Mouse (Mus musculus) kidney, adult 8-10 months (tissue): ENCODE measurements around the gene Sox8.

ENCODE experiments used
- DNase-seq, 2 experiments: peaks; one replicate each; pipeline ENCODE4 v3.0.0; 2022

Gene Sox8

DNA sequence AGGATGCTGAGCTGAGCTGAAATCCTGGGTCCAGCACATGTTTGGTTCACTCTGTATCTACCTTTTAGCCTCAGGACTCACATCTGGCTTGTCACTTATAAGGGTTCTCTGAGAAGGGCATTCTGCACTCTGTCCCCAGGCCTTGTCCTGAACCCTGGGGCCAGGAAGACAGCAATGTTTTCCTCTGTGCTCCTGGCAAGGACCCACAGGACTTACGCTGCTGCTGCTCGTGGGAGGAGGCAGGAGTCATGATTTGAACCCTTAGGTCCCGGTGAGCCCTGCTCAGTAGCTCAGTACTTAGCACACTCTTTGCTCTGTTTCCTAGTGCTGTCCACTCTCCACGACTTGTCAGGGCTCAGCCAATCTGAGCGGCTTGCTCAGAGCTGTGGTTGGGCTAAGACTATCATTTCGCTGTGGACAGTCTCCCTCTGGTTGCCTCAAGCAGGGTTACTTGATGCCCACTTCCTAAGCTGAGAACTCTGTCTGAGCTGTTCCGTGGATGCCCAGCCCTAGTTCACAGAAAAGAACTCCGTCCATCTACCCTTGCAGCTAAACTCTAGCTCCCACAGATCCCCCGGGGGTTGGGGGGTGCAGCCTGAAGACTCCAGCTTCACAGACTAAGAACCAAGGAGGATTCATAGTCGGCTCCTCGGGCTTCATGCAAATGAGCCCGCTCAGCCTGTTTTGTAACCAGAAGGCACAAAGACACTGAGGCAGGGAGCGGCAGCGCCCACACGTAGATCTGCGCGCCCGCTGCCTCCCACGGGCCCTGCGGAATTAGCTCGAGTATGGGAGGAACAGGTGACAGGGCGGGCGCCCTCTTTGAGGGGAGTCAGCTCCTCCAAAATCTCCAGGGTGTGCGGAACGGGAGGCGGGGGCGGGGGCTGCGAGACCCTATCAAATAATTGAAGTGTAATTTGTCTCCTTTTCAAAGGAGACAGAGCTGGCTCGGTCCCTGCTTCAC is 14.5 kb downstream of the Sox8 start:
- DNase-seq = no peak

DNA sequence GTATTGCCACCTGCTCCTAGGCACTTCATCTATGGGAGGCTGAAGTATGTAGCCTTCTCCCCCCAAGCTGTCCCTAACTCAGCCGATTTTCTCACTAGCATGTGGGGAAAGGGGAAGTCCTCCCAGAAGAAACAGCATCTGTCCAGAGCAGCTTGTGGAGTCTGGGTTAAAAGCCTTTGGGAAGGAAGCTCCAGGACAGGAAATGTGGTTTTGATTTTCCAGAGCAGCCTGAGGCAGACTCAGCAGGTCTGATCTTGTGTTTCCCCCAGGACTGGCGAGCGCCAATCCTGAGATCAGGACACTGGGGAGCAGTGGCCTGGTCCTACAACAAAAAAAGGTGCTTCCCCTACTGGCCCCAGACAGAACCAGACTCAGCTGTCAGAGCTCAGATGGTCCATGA is 15.3 kb downstream of the Sox8 start:
- no peak for DNase-seq

DNA sequence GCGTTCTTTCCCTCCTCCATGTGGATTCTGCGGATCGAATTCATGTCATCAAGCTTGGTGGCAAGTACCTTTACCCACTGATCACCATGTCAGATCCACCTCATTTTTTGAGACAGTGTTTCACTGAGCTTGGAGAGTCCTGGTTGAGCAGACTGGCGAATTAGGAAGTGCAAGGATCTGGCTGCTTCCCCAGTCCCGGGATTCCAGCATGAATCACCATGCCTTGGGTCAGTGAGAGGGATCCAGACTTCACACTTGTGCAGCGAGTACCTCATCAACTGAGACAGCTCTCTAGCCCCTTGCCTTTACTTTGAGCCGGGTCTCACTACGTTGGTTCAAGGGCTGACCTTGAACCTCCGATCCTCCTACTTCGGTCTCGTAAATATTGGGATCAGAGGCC is 19.2 kb downstream of the Sox8 start:
- DNase-seq = no peak

DNA sequence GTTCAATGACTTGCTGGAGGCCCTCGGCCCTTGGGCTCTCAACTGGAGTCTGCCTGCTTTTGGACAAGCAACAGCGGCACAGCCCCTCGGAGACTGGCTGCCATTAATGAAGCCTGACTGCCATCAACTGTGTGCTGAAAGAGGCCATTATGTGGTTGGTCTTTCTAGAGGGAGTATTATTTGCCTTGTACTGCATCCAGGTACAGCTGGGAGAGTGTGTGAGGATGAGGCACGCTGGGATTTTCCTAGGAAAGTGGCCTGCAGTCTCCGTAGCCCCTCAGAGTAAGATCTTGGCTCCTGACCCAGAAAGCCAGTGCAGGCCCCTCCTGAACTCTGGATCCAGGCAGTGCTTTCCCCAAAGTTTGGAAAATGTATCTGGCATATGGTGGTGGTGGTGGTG is 20.5 kb downstream of the Sox8 start:
- DNase-seq = no peak

DNA sequence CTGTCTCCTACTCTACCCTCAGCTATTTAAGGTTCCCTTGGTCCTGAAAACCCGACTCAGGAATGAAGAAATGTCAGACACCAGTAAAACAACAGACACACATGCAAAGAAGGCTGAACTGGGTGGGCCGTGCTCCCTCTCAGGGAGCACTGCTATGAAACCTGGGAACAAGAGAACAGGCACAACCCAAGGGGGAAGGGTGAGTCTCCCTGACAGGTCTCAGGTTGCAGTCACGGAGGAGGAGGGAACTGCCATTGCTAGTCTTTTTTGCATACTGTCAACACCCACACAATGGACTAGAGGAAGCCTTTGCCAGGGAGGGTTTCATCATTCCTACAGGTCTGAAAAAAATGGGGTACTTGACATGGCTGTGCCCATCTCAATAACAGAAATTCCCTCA is 23.5 kb downstream of the Sox8 start:
- no peak for DNase-seq

DNA sequence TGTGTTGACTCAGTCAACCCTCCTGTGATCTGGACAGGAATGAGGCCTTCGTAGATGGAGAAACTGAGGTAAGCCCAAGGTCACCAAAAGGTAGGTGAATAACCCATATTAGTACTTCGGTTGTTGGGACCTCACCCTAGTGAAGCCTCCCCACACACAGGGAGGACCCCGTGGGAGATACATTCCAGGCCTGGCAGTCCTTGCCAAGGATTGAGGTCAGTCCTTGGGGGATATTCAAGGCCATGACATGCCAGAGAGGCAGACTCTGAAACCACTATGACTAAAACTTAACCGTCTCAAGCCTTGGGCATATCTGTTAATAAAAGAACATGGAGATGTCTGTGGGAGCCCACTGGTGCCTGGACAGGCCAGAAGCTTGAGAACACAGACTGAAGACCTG is 28.7 kb downstream of the Sox8 start:
- no peak for DNase-seq

DNA sequence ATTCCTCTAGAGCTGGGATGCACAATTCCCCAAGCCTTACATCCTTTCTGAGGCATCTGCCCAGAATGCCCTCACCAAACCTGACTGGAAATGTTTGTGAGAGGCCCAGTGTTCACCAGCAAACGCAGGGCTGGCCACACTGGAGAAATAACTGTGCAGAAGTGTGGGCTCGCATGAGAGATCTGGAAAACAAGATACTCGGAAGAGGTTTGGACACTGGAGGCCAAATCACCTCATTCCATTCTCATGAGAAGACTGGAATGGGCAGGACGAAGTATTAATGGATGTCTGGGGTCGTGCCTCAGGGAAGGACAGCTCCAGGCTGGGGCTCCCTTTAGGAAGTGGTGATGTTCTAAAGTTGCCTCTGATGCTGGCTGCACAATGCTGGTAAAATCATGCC is 29.8 kb downstream of the Sox8 start:
- no peak for DNase-seq

DNA sequence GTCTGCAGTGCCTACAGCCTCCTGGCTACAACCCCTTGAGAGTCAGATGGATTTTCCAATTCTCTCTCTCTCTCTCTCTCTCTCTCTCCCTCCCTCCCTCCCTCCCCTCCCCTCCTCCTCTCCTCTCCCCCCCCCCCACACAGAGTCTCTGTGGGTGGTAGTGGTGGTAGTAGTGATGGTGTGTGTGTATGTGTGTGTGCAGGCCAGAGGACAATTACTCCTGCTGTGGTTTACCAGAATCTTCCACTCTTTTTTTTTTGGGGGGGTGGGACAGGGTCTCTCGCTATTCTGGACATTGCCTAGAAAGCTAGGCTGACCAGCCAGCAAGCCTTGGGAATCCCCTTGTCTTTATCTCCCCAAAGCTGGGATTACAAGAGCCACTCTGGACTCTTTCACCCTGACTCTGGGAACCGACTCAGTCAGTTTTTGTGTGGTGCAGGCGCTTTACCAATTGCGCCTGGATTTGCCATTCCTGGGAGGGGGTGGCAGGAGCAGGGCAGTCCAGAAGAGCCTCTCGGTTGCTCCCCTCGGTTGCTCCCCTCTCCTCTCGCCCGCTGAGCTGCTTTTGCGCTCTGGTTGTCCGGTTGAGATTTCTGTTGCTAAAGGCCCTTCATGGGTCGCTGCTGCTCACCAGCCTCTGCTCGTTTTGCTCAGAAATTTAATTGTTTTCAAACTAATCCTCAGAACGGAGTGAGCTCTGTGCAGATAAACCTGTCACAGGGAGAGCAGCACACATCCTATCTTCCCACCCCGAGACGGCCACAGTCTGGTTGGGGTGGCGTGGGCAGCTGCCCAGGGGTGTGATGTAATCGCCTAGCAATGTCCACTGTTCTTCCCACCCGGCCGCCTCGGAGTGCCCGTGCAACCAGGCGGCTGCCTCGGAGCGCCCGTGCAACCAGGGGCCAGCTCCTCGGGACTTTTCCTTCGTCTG is 31.3 kb downstream of the Sox8 start:
- DNase-seq = no peak

DNA sequence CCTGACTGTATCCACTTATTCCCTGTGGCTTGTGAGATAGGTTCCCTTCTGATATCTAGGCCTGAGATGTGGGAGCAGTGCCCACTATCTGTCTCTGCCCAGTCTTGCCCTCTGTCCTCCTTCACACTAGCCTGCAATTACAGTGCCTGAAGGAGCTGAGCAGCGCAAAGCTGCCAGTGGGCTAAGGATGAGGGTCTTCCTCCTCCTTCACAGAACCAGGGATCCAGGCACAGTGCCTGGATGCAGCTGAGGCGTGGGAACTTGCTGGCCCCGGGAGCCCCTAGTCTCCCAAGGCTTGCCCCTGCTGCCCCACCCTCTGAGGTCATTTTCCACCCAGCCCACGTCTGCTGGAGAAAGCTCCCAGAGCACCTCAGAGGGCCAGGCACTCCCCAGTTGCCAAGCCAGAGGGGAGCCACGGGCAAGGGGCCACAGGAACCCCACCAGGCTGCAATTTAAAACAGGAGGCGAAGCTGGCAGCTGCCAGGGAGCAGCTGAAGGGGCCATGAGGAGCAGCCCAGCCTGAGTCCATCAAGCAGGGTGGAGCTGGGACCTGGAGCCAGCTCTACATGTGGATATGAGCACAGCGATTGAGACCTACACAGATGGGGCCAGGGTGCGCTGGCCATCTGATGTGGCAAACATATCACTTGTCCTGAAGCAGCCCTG is 40.0 kb downstream of the Sox8 start:
- DNase-seq = no peak

DNA sequence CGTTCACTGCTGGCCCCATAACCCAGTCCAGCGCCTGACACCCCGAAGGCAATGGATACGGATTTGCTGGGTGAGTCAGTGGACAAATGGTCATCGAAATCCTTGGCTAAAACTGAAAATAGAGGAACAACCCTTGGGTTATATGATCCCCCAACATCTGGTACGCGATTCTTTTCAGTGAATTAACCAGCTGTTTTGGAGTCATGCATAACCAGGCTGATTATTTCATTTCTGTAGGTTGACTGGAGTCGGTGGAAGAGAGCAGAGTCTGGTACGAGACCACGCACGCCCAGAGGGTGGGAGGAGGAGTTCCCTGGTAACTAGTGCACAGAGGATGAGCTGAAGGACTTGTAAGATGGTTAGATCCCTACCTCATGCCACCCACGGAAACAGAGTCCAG is 48.4 kb downstream of the Sox8 start:
- no peak for DNase-seq

DNA sequence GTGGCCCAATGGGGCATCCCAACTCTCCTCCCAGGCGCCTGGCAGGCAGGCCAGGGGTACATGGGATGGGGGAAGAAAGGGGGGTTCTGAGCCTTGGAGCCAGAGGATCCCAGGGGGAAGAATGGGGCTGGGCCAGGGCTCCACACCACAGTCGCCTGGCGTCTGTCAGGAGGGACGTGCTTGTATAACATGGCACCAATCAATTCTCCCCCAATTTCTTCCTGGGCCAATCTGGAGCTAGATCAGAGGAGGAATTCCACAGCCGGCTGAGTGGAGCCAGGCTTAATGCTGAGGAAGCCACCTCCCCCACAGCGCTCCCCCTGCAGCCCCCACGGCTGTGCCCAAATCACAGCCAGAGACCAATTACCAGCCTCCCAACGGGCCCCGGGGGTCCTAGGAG is 50.0 kb downstream of the Sox8 start:
- no peak for DNase-seq

DNA sequence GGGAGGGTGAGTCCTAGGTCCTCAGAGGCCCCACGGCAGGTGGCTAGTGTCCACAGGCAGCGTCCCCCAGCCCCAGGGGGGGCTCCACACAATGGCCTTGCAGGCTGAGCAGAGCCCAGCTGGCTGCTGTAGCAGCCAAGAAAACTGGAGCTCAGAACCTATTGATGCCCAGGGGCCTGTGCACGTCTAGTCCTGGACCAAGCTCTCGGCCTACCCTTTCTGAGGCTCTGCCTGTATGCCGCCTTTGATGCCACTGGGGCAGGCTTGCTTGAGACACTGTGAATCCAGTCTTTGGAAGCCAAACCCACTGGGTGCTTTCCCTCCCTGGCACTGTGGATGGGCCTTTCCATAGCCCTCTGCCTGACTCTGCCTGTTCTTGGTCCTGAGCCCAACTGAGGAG is 51.0 kb downstream of the Sox8 start:
- no peak for DNase-seq

DNA sequence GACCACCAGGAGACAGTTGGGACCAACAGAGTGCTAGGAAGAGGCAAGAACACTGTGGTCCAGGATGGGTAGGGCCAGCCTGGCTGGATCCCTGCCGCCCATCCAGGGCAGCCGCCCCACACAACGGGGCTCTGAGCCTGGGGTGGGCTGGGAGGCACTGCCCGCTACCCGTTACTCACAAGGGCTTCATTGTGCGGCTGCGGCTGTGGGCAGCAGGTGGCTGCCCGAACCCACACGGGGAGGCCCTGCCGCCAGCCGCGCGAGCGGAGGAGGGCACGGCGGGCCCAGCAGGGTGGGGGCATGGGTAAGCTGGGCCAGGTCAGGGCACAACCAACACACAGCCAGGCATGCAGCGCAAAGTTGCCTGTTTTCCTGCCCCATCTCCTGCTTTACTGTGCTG is 52.3 kb downstream of the Sox8 start:
- no peak for DNase-seq

DNA sequence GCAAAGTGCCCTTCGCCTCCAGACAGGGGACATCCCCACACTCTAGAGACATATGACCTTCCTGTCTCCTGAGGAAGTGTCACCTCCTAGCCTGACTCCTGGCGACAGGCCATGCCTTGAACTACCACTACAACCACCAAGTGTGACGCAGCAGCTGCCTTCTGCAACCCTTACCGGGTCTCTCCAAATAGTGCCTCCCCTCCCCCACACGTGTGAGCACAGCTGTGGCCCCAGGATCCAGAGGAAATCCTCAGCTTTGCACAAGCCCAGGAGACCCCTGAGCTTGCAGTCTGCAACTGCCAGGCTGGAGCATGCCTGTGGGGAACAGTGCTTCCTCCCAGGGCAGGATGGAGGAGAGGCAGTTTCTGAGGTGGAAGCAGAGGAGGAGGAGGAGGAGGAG is 54.2 kb downstream of the Sox8 start:
- no peak for DNase-seq
